Mouse (Mus musculus) retina, embryonic 14.5 days (tissue): ENCODE results near the gene Apoe.
"Not testable (repeated sequence)": the region's sequence is repeated elsewhere in the genome, so short reads cannot be mapped to it uniquely, and the experiment has no call there.

ENCODE experiments used
- DNase-seq: peaks from one replicate; pipeline ENCODE4 v3.0.0-alpha.2; 2015; ENCODE audit warnings: low spot score

Gene Apoe

DNA sequence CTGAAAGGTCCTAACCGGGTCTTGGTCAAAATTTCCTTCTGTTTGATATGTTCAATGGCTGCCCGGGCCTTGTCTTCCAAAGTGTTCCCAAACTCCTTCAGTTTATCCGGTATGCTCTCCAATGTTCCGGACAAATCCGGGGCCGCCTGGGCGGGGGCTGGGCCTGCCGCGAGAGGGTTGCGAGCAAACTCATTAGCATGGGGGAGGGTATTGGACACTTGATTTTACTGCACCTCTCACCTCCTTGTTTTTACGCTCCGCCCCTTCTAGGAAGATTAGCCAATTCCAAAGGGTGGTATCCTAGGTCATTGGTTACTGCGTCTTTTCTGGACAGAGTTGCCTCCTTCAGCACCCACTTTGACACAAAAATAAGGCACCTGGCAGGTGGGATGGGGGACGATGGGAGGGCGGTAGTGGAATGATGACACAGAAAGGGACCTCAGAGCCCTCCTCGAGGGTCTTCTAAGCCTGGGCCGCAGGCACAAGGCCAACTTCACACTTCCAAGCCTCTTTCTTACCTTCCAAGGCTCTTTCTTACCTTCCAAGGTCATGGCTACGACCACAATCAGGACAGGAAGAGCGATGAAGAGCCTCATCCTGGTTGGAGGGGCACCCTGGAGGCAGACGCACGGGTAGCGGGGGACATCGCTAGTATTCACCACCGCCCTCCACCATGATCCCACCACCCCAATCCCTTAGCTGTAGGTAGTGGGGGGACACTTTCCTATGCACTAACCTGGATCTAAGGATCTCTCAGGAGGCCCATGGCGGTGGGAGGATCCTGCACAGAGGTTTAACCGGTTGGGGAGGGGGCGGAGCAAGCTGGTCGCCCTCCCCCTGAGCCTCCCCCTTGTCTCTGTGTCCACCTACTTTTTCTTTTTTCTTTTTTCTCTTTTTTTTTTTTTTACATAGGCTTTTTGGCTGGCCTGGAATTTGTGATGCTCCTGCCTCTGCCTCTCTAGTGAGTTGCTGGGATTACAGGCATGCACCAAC is 6.8 kb downstream of the Apoe start, which contains the start of gene Apoc1:
Apoc1 (minus strand) TSS at position 788 of the 993 bp plus-strand sequence.
- no peak for DNase-seq

DNA sequence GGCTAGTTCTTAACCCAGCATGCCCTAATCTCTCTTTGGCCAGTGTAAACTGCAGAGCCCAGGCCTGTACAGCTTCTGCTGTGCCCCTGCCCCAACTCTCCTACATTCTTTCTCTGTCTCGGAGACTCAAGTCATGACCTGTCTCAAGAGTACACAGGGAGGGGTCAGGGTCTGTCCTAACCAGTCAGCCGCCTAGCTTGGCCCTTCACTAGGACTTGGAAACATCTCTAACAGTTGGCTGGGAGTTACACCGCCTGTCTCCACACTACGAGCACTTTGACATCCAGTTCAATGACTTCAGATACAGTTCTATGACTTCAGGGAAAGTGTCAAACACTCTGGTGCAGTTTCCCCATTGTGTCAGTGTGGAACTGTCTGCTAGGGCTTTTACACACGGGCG is 7.6 kb downstream of the Apoe start:
- DNase-seq = no peak

DNA sequence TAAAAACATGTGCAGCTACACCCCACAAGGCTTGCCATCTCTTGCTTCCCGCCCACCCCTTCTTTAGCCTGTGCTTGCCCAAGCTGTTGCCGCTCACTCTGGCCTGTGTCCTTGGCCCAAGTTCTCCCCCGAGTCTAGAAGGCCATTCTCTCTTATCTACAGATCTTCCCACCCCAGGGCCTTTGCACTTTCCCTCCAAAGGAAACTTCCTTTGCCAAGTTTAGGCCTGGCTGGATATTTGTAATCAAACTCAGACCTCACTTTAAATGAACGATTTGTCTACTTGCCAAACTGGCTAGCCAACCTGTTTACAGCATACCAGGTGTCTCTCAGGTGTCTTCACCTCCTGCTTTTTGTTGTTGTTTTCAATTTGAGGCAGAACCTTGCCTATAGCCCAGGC is 8.1 kb downstream of the Apoe start:
- no peak for DNase-seq

DNA sequence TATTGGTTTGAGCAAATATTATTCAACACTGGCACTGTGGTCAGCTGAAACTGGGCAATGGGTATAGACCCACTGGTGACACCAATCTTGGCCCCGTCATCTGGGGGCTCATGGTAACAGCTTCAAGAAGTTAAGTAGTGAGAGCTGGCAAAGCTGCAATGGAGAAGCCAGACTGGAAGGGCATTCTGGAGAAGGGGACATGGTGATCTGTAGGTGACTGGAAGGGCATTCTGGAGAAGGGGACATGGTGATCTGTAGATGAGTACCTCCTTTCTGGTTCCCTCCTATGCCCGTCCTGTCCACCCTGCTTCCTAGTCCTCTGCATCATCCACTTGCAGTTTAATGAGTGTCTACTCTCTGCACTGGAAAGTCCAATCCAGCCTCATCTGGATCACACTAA is 10.4 kb downstream of the Apoe start:
- no peak for DNase-seq

DNA sequence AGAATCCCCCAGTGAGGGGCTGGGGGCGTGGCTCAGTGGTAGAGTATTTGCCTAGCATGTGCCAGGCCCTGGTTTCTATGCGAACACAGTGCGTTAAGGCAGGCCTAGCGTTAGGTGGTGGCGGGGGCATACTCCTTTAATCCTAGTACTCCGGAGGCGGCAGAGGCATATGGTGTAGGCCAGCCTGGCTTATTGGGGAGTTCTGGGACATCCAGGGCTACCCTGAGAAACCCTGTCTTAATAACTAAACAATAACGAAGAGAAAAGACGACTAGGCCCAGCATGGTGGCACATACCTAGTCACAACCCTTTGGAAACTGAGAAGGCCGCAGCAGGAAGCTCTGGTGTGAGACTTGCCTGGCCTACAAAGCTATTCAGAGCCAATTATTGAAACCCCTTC is 10.9 kb downstream of the Apoe start:
- DNase-seq = no peak

DNA sequence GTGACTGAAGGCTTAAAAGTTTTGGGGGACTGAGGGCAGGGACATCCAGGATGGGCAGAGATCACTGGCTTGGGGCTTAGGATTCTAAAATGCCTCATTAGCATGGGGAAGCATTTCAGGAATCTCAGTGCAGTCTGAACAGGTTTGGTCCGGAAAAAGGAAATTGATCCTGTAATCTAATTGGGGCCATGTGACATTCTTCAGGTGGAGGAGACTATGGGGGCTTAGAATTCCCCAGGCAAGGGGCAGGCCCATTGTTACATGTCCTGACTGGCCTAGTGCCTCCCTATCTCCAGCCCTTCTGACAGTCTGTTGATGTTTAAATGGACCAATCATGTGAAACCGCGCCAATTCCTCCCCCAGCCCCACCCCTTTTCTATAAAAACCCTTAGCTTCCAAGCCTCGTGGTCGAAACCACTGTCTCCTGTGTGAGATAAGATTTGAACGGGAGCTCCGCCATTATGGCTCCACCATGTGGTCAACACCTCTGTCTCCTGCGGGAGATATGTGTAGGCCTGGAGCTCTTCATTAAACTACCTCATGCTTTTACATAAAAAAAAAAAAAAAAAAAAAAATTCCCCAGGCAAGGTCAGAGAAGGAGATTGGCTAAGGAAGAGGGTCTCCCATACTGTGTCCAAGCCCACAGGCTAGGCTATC is 11.9 kb downstream of the Apoe start:
- not testable (repeated sequence) for DNase-seq

DNA sequence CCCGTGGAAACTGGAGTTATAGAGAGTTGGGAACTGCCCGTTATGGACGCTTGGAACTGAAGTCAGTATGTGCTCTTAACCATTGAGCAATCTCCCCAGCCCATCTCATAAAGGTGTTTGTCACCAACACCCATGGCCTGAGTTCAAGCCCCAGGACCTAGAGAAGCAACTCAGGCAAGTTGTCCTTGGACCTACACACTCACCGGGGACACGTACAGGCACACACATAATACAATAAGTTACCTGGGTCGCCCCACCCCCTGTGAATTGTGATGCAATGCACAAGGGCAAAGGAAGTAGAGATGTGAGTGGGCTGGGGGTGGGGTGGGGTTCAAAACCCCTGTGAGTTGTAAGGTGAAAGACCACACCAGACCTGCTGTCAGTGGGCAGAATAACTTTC is 12.5 kb downstream of the Apoe start:
- no peak for DNase-seq

DNA sequence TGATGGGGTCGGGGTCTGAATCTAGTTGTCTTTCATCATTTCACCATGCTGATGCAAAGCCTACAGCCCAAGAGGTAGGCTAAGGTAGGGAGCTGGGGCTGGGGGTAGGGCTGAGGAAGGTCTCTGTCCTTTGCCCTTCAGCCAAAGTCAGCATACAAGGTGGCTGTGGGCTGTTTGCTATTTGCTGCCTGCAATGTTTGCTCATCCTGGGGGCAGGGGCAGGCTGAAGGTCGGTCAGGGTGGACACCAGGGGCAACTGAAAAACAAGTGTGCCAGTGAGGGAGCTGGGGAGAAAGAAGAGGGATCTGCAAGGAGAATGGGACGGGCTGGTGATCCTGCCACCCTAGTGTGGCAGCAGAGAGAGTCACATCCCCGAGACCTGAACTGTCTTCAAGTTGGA is 13.6 kb downstream of the Apoe start:
- DNase-seq = no peak

DNA sequence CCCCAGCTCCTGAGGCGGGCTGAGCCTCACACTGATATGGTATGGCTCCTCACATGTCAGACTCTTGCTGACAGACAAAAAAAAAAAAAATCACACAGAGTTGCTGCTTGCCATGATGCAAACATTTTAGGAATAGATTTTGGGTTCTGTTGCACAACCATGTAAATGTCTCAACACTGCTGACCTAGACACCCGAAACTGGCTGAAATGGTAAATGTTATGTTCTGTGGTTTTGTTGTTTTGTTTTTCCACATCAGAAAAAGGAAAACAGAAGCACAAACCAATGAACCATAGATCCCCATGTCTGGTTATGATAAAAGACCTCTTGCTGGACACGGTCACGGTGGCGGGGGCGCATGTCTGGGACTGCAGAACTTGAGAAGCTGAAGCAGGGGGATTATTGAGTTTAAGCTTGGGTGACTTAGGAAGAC is 15.2 kb downstream of the Apoe start:
- DNase-seq = no peak

DNA sequence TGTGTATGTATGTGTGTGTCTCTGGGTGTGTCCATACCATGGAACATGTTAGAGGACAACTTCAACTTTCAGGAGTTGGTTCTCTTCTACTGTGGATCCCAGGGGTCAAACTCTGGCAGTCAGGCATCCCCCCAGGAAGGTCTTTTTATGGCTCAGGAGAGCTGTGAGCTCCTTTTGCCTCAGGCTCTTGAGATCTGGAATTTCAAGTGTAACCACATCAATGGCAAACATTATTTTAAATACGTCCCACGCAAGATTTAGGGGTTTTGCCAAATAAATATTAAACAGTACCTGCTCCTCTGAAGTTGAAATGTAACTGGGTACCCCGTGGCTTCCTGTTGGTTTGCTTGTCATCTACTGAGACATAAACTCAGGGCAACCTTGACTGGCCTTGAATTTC is 16.0 kb downstream of the Apoe start:
- DNase-seq = no peak

DNA sequence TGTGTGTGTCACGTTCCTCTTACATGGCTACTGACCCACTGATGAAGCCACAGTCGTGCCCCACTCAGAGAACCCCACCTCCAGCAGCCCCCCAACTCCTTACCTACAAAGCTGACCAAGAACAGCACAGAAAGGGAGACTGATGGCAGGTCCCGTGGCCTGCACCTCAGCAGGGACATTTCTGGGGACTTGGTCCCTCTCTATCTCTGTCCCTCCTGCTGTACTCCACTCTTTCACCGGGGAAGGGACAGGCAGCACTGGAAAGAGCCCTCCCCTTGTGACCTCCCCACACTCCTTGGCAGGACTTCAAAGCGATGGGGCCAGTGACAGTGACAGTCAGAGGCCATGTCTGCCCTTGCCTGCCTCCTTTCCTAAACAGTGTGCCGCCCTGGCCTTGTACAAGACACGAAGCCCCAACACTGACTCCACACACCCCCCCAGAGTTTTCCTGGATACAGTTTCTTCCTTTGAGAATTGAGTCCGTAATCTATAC is 17.7 kb downstream of the Apoe start, which contains the start of the genes Gm44805 and Apoc4:
Gm44805 (minus strand) TSS at position 222 of the 493 bp plus-strand sequence.
Apoc4 (minus strand) TSS at position 278 of the 493 bp plus-strand sequence.
- no peak for DNase-seq

DNA sequence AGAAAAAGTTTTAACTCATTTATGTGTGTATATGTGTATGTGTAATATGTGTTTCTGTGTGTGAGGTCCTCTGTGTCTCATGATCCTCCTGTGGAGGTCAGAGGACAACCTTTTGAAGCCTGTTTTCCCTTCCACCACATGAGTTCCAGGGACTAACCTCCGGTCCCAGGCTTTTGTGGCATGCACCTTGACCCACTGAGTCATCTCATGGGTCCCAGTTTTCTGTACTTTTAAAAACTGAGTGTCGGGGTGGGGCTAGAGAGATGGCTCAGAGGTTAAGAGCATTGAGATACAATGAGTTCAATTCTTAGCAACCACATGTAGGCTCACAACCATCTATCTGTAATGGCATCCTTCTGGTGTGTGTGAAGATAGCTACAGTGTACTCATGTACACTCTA is 18.3 kb downstream of the Apoe start:
- no peak for DNase-seq

DNA sequence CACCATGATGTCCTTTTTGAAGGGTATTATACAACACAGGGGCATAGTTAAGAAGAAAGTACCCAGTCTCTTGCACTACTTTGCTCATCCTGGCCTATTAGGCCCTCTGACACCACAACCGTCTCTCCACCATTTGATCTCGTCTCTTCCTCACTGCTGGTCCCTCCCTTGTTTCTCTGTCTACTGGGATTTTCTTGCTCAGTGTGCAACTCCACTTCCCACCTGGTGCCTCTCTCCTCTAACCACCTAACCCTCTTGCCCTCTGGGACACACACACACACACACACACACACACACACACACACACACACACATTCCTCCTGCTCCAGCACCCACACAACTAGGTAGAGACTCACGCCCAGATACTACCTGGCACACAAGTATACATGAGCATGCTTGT is 20.1 kb downstream of the Apoe start:
- DNase-seq = no peak

DNA sequence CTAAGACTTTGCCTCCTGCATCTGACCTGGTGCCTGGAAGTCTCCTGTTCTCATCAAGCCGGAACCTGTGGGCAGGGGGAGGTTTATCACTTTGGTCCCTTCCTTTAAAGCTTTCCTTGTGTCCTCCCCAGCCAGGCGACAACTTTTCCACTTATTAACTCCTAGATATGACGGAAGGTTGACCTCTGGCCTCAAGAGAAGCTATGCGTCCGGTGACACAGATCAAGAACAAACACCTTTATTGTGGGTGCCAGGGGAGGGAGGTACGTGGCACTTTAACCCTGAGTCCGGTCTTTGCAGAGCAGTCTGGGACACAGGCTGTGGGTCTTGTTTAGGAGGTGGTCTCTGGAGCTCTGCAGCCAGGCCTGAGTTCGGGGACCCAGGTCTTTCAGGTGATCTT is 21.1 kb downstream of the Apoe start, which contains the start of gene Apoc2:
Apoc2 (minus strand) TSS at position 70 of the 400 bp plus-strand sequence.
- no peak for DNase-seq

DNA sequence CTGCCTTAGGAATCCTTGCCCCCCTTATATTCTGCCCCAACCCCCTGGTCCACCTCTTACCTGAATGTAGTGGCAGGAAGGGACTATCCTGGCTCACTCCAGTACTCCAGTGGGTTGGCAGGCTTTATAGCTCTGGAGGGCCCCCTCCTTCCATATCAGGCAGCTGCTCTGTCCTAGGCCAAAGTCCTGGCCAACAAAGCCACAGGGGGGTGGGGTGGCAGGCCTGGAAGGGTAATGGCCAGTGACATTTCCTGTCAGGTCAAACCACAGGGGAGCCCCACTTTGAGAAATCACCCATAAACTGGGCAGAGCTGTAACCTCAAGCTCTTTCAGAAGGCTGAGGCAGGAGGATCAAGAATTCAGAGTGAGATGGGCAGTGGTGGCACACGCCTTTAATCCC is 22.3 kb downstream of the Apoe start:
- no peak for DNase-seq

DNA sequence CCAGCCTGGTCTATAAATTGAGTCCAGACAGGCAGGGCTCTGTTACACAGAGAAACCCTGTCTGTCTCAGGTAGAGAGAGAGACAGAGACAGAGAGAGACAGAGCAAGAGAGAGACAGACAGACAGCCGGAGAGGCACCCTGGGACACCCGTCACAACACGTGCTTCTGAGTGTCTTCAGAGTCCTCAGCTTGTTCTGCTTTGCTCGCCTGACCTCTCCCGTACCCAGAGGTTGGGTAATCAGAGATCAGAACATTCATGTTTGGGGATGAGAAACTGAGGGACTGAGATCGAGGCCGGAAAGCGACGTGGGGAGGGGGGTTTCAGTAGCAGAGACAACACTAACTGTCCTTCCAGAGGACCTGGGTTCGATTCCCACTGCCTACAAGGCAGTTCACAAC is 23.2 kb downstream of the Apoe start:
- DNase-seq = no peak

DNA sequence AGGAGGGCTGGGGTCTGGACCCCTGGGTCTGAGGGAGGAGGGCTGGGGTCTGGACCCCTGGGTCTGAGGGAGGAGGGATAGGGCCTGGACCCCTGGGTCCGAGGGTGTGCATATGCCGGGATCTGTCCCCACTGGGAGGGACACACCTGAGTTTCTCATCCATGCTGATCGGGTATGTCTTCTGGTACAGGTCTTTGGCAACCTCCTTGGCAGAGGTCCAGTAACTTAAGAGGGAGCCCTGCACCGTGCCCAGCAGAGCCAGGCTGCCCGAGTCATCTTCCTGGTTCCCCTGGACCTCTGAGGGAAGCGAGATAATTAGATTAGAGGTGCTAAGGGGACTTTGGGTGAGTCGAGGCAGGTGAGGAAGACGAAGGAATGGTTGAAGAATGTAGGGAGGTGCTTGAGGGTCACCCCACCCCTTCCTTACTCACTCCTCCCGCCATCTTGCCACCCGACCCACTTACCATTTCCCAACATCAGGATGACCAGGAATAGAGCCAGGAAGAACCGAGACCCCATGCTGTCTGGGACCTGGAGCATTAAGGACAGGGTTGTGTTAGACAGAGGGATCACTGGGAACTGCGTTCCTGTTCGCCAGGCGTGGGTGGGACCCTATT is 25.8 kb downstream of the Apoe start:
- DNase-seq = no peak

DNA sequence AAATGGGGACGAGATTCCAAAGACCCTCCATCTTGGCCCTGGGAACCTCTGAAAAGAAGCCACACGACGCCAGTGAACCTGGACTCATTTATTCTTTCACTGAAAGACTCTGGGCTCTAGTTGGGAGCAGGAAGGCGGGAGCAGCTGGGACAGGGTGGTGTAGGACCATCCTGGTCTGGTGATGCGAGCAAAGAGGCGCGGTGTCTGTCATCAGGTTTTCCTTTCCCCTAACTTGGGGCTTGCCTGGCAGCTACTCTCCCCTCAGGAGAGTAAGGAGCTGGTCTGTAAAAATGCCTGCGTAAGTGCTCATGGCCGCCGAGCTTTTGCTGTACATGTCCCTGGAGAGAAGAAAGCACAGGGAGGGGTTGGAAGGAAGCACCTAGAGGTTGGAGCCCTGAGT is 27.5 kb downstream of the Apoe start:
- no peak for DNase-seq

DNA sequence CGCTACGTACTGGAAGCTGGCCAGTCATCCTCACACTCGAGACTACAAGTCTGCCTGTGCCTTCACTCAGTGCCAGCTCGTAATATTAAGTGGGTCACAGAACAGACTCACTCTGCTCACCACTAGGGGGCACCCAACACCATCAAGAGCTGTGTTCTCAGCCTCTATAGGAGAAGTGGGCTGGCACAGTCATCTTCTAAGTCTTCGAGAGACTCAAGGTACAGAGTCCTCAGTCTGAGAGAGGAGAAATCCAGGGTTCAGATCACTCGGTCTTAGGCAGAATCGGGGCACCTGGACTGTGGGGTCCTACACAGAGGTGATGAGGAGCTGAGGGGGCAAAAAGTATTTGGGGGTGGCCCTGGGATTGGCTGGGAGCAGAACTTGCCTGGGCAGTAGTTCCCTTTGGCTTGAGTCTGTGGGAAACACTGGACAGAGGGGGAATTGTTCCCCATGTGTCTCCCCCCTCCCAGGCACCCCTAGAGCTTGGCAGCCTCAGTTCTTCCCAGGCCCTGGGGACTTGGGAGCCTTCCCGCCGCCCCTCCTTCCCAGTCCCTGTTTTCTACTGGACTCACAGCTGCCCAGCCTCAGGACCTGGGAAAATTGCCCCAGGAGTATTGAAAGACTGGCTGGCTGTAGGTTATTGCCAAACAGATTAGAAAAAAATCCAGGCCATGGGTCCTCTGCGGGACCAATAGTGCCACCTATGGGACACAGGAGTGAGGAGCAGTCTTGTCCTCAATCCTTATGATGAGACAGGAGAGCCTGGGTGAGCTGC is 29.9 kb downstream of the Apoe start:
- peak; percentile 97 for DNase-seq

DNA sequence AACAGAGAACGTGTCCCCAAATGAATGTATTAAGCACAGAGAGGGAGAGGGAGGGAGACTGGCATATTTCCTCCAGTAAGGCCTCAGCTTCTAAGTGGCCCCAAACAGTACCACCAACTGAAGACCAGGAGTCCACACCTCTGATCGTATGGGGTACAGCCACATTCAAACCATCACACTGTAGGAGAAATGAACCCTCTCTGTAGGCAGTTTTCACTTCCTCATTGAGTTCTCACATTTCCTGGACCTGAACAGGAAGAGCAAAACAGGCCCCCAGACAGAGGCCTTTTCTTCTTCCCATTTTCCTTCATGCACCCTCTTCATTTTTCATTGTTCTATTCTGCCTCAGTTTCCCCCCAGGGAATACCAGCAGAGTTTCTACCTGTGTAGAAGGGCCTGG is 31.6 kb downstream of the Apoe start:
- DNase-seq = no peak

DNA sequence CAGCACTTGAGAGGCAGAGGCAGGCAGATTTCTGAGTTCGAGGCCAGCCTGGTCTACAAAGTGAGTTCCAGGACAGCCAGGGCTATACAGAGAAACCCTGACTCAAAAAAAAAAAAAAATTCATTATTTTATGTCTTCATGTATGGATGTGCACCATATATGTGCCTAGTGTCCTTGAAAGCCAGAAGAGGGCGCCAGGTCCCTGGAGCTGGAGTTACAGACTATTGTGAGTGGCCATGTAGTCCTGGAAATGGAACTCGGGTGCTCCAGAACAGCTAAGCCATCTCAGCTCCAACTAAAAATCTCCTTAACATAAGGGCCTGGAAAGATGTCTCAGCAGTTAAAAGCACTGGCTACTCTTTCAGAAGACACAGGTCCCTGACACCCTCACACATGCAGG is 32.2 kb downstream of the Apoe start:
- peak; percentile 12 for DNase-seq
